Mouse (Mus musculus) splenic B cell, adult 2 months (primary cell): ENCODE measurements around the gene Syngap1.
"Not testable (repeated sequence)": the region's sequence is repeated elsewhere in the genome, so short reads cannot be mapped to it uniquely, and the experiment has no call there.

Experiments used
- DNase-seq: peaks from one replicate; pipeline ENCODE4 v3.0.0-alpha.2; 2011; ENCODE audit warnings: low read depth, low spot score
- H3K27me3 ChIP-seq: 2 replicates; pipeline ENCODE4 v1.6.1; 2012; ENCODE audit warnings: mild to moderate bottlenecking, low read length, moderate library complexity, mixed read lengths; ENCODE audit not compliant: control insufficient read depth, poor library complexity, insufficient read depth, severe bottlenecking
- H3K36me3 ChIP-seq: 2 replicates; pipeline ENCODE4 v1.6.1; 2012; ENCODE audit warnings: mild to moderate bottlenecking, low read length, moderate library complexity, mixed read lengths; ENCODE audit not compliant: control insufficient read depth, poor library complexity, insufficient read depth, severe bottlenecking

Syngap1 gene

GRCm38 (mm10) chr17:26931795-26932194 lies 9.3 kb upstream of the Syngap1 start:
- H3K27me3 ChIP-seq, H3K36me3 ChIP-seq: not testable (repeated sequence)
- DNase-seq, result peak; percentile 59

GRCm38 (mm10) chr17:26932839-26933398 lies 8.1 kb upstream of the Syngap1 start, which contains the start of gene Phf1:
TSS of gene Phf1 (plus strand) at chr17:26933052.
- peak; percentile 97 for DNase-seq
- Histone ChIP-seq H3K27me3 (no peaks in the 10 kb centered on the region), H3K36me3 (peaks cover 11% of the 10 kb centered on the region)

GRCm38 (mm10) chr17:26933419-26933818 lies 7.6 kb upstream of the Syngap1 start:
- peaks cover 11% of the 10 kb centered on the region for H3K36me3 ChIP-seq
- DNase-seq, result no peak
- H3K27me3 ChIP-seq, result no peaks in the 10 kb centered on the region

- no peaks in the 10 kb centered on the region for H3K27me3 ChIP-seq
- peaks cover 11% of the 10 kb centered on the region for H3K36me3 ChIP-seq
- DNase-seq, result no peak
Measured at GRCm38 (mm10) chr17:26933885-26934827, 6.9 kb upstream of the Syngap1 start.

GRCm38 (mm10) chr17:26935027-26935426 lies 6.0 kb upstream of the Syngap1 start:
- Histone ChIP-seq H3K27me3 (no peaks in the 10 kb centered on the region), H3K36me3 (peaks cover 11% of the 10 kb centered on the region)
- no peak for DNase-seq

GRCm38 (mm10) chr17:26936453-26936852 lies 4.6 kb upstream of the Syngap1 start:
- H3K36me3 ChIP-seq, result peaks cover 11% of the 10 kb centered on the region
- DNase-seq, result no peak
- H3K27me3 ChIP-seq, result peaks cover 2% of the 10 kb centered on the region; the same call in 1 of the 2 replicates

- Histone ChIP-seq H3K27me3 (peaks cover 2% of the 10 kb centered on the region; the same call in 1 of the 2 replicates), H3K36me3 (peaks cover 11% of the 10 kb centered on the region)
- no peak for DNase-seq
Measured at GRCm38 (mm10) chr17:26936921-26937695, 3.9 kb upstream of the Syngap1 start.

DNA sequence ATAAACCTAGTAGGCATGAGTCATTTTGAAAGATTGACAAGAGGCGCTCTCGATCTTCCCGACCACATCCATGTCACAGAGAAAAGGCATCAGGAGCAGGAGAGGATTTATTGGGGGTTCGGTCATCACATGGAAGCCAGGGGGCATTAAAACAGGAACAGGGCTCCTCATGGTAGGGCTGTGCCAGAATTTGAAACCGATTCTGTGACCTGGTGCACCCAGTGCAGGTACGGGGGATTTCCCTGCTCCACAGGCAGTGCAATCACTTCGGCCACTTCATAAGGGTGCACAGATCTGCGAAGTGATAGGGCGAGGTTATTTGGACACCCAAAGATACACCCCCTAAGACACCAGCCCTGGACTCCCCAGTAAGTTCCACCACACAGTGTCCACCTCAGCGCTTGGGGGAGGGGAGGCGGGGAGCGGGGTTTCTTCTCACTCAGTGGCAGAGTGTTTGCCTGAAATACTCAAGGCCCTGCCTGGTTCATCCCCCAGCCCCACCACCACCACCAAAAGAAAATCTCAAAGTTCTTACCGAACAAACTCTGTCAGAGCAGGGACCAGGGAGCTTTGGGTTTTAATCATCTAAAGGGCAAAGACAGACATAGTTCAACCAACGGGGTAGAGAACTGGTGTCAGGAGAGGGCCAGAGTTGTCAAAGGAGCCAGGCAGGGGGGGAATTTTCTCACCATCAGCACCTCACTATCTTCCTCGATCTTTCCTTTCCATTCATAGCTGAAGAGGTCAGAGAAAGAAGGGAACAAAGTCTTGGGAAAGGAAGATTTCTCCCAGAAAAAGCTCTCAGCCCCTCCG lies 3.0 kb upstream of the Syngap1 start:
- H3K36me3 ChIP-seq, result peaks cover 11% of the 10 kb centered on the region
- peaks cover 2% of the 10 kb centered on the region; the same call in 1 of the 2 replicates for H3K27me3 ChIP-seq
- no peak for DNase-seq

- peaks cover 2% of the 10 kb centered on the region; the same call in 1 of the 2 replicates for H3K27me3 ChIP-seq
- no peak for DNase-seq
- peaks cover 11% of the 10 kb centered on the region for H3K36me3 ChIP-seq
Measured at GRCm38 (mm10) chr17:26938731-26939130, 2.3 kb upstream of the Syngap1 start.

DNA sequence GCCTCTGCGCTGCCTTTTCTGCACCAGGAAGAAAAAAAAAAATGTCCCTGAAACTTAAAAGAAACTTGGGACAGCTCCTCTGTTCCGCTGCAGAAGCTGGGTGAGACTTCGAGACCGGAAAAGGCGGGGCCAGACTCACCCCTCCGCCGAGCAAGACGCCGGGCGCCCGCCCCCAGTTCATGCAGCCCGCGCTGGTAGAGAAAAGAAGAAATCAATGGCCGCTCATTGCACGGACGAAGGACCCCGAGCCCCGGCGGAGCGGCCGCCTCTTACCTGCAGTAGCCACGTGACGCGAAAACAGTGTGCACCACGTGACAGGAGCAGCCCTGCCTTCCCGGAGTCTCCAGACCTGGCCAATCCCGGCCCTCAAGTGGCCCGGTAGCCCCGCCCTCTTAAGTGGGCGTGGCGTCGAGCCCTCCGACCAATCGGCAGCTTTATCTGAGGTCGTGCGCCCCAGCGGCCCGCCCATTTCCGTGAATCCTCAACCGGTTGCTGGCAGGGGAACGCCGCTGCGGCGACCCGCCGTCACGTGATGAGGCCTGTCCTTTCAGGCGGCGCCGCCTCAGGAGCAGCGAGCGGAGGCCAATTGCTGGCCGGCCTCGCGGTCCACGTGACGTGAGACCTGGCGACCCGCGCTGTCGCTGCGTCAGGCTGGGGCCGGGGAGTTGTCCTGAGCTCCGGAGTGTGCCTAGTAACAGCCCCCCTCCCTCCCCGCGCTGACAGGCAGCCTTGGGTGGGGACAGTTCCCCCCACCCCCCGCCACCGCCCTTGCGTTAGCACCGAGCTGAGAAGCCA lies 1.7 kb upstream of the Syngap1 start, which contains the start of gene Cuta:
Gene Cuta, minus strand, starts transcription at position 392 of the 795 bp plus-strand sequence.
- DNase-seq, result peak; percentile 100
- H3K27me3 ChIP-seq, result peaks cover 2% of the 10 kb centered on the region; the same call in 1 of the 2 replicates
- peaks cover 11% of the 10 kb centered on the region for H3K36me3 ChIP-seq

GRCm38 (mm10) chr17:26939973-26940300 lies 1.1 kb upstream of the Syngap1 start:
- DNase-seq, result no peak

GRCm38 (mm10) chr17:26941841-26942570 lies 953 bp downstream of the Syngap1 start:
- no peak for DNase-seq
- Histone ChIP-seq H3K27me3 (peaks cover 2% of the 10 kb centered on the region; the same call in 1 of the 2 replicates), H3K36me3 (0 out of 2 replicates have a peak, but pooled peaks cover 4% of the 10 kb centered on the region)

More at GRCm38 (mm10) chr17:26939973-26940300, 1.1 kb upstream of the Syngap1 start:
- peaks cover 9% of the 10 kb centered on the region for H3K36me3 ChIP-seq
- peaks cover 2% of the 10 kb centered on the region; the same call in 1 of the 2 replicates for H3K27me3 ChIP-seq
